Comparison of ENCODE assay signal across 25 mouse cellular contexts in the genomic region with DNA sequence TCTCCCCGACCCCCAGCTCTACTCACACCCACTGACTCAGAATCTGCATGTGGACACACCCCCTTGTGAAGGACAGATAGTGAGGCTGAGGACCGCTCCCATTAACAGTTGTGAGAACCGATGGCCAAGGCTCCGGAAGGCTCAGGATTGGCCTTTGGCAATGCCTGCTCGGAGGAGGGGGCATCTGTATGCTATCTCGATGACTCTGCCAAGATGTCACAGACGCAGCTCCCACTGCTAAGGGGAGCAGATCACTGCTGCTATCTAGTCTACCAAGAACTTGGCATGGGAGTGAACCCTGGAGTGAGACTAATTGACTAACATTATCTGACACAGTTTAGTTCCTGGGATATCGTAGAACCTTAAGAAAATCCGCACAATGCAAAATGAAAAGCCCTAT.
DNase-seq lines count a peak whose midpoint lies in the region; ATAC-seq and TF ChIP-seq lines count a peak whose summit lies in the region.
"Had no signal": no experiment of that assay in that cellular context is flagged by ENCODE, and none has a peak within 500 bp of the region (broad histone marks: within the 10 kb centered on the region; RNA-seq: fewer than 3 reads in every experiment).

No protein-coding gene starts in this region.

- ATAC-seq in hindbrain, embryonic 15.5 days (ENCODE audit: low FRiP score, low read depth), result peak; percentile 29; the same call in 1 of the 2 replicates
- no peak for ATAC-seq in hindbrain, embryonic 11.5 days (ENCODE audit: low FRiP score)
- ATAC-seq: activated CD4-positive, CD25-positive, alpha-beta regulatory T cell, adult 4 months; forebrain, embryonic 15.5 days; intestine, postnatal 0 days had no signal

- no peak overlapping the region for H3K9ac ChIP-seq in hindbrain, embryonic 15.5 days
- no peak overlapping the region for H3K9ac ChIP-seq in hindbrain, embryonic 11.5 days (ENCODE audit: low read depth, low read length)
- H3K9ac ChIP-seq: embryonic facial prominence, embryonic 13.5 days; forebrain, embryonic 12.5 days; forebrain, embryonic 15.5 days; heart, embryonic 13.5 days had no signal

- H3K9me3 ChIP-seq in hindbrain, embryonic 15.5 days, result no peaks in the 10 kb centered on the region
- H3K9me3 ChIP-seq in hindbrain, embryonic 11.5 days (ENCODE audit: control insufficient read depth, low read length), result no peaks in the 10 kb centered on the region
- H3K9me3 ChIP-seq: embryonic facial prominence, embryonic 10.5 days; embryonic facial prominence, embryonic 13.5 days; forebrain, embryonic 12.5 days; forebrain, embryonic 15.5 days; heart, embryonic 10.5 days; heart, embryonic 13.5 days had no signal

- 0 out of 2 replicates have a peak, but pooled peaks cover 2% of the 10 kb centered on the region for H3K36me3 ChIP-seq in hindbrain, embryonic 15.5 days
- no peaks in the 10 kb centered on the region for H3K36me3 ChIP-seq in hindbrain, embryonic 11.5 days (ENCODE audit: control insufficient read depth, insufficient read depth, low read length)
- H3K36me3 ChIP-seq: forebrain, embryonic 12.5 days; forebrain, embryonic 15.5 days; heart, embryonic 10.5 days had no signal

- peaks cover 41% of the 10 kb centered on the region for H3K4me1 ChIP-seq in hindbrain, embryonic 15.5 days (replicated peaks)
- H3K4me1 ChIP-seq in hindbrain, embryonic 11.5 days (replicated peaks; ENCODE audit: control insufficient read depth, insufficient read depth, low read length), result no peaks in the 10 kb centered on the region; the same call in 1 of the 2 replicates
- H3K4me1 ChIP-seq: heart, embryonic 10.5 days had no signal

- H3K4me2 ChIP-seq in hindbrain, embryonic 15.5 days, result 0 out of 2 replicates have a peak overlapping the region, but pooled peaks have one; percentile 14
- H3K4me2 ChIP-seq in hindbrain, embryonic 11.5 days (replicated peaks; ENCODE audit: low read depth, low read length), result no peak overlapping the region
- H3K4me2 ChIP-seq: forebrain, embryonic 12.5 days; forebrain, embryonic 15.5 days had no signal

- H3K27ac ChIP-seq in hindbrain, embryonic 15.5 days (replicated peaks), result no peak overlapping the region
- H3K27ac ChIP-seq in hindbrain, embryonic 11.5 days (ENCODE audit: low read depth, low read length), result no peak overlapping the region
- H3K27ac ChIP-seq: embryonic facial prominence, embryonic 10.5 days; embryonic facial prominence, embryonic 13.5 days; forebrain, embryonic 12.5 days; forebrain, embryonic 15.5 days; heart, adult 2 months; heart, embryonic 10.5 days; heart, embryonic 13.5 days had no signal

- H3K4me3 ChIP-seq in hindbrain, embryonic 15.5 days, result no peak overlapping the region
- H3K4me3 ChIP-seq in hindbrain, embryonic 11.5 days (ENCODE audit: low read depth, low read length), result no peak overlapping the region
- H3K4me3 ChIP-seq: embryonic facial prominence, embryonic 10.5 days; embryonic facial prominence, embryonic 13.5 days; erythroblast, embryonic 14.5 days; forebrain, embryonic 12.5 days; forebrain, embryonic 15.5 days; heart, adult 2 months; heart, embryonic 10.5 days; heart, embryonic 13.5 days had no signal

- no peak for TF ChIP-seq POLR2A in brain, embryonic 14.5 days (IDR thresholded peaks at IDR 0.05; ENCODE audit: borderline replicate concordance, extremely low read depth, insufficient read depth, insufficient read length, poor library complexity, severe bottlenecking)

- intact Hi-C loops in left cerebral cortex, postnatal 4 days (cut with DNase I), result no loop called here

- H3K27me3 ChIP-seq in hindbrain, embryonic 15.5 days, result no peaks in the 10 kb centered on the region
- no peaks in the 10 kb centered on the region for H3K27me3 ChIP-seq in hindbrain, embryonic 11.5 days (ENCODE audit: control insufficient read depth, insufficient read depth, low read length)
- H3K27me3 ChIP-seq: embryonic facial prominence, embryonic 13.5 days; forebrain, embryonic 15.5 days had no signal

- TF ChIP-seq CTCF in brain, embryonic 14.5 days (IDR thresholded peaks at IDR 0.05; ENCODE audit: borderline replicate concordance, extremely low read depth, insufficient read depth, insufficient read length), result no peak

- WGBS in hindbrain, embryonic 15.5 days, result 32% methylated on average over 9 of the region's 9 CpGs
- WGBS in hindbrain, embryonic 11.5 days, result 40% methylated on average over 9 of the region's 9 CpGs

- DNase-seq in cerebellum, postnatal 10 days, result peak; percentile 63 to 76
- DNase-seq in cerebellum, adult 9-11 months, result no peak
- DNase-seq in hindbrain, embryonic 11.5 days (ENCODE audit: low spot score), result no peak
- DNase-seq in left cerebral cortex, postnatal 4 days, result peak; percentile 51
- no peak for DNase-seq in left cerebral cortex, adult 11 months (ENCODE audit: low spot score)
- DNase-seq in brain, embryonic 14.5 days (ENCODE audit: low read depth), result peak; percentile 18
- DNase-seq: adrenal gland, adult 8-10 months; adrenal gland, postnatal 25 days; cerebellum, adult 18-20 months; cerebellum, adult 9-10 months; cerebellum, postnatal 36 days; embryo, embryonic 11 days; gastrocnemius, postnatal 10 days; gastrocnemius, postnatal 36 days; heart, adult 2 months had no signal

Comparison
In these comparisons a context has a peak if more than half of its experiments do, and no peak if none do; other contexts are left out.
1. DNase-seq: peak in cerebellum, postnatal 10 days (2 of 2), left cerebral cortex, postnatal 4 days (single experiment) and brain, embryonic 14.5 days (single experiment); none in cerebellum, adult 9-11 months (single experiment), hindbrain, embryonic 11.5 days (single experiment) and left cerebral cortex, adult 11 months (single experiment).